Mouse (Mus musculus) Muller cell, postnatal 12 days (primary cell): ENCODE results near the gene Shisa4.
A peak's percentile ranks its signal among the peaks of the same experiment; 100 is the strongest.

Experiments
- DNase-seq: peaks from one replicate; pipeline ENCODE4 v3.0.0-alpha.2; 2015; ENCODE audit errors: inconsistent ontology term

Gene Shisa4

DNA sequence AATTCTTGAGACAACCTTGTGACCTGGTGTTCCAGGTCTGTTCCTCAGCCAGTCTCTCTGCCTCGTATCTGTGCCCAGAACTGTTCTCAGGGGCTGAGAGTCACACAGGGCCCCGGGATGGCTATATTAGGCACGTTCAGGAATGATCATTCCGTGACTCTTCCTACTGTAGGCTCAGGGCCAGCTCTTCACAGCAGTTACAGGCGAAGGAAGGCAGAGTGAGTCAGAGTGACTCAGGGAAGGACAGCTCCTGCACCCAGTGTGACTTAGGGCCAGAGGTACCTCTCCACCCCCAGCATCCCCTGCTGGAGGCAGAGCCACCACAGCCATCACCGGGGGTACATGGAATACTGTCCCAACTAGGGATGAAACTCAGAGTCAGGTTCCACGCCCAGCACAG, 8.0 kb downstream of the Shisa4 start:
- peak; percentile 75 for DNase-seq

DNA sequence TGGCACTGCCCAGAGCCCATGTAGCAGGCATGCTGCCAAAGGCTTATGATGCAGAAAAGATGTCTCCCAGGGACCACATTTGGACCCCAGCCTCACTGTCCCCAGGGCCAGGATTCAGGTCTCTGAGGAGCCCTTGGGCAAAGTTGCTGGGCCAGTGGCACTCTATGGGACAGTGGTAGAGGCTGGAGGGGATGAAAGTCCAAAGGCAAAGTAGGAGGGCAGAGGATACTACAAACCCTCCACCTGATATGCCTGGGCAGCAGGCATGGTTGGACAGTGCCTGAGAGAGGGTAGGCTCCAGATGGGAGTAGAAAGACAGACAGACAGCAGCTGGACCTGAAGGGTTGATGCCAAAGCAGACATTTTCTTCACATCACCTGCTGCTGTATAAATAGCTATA, 8.7 kb downstream of the Shisa4 start:
- DNase-seq, result no peak

DNA sequence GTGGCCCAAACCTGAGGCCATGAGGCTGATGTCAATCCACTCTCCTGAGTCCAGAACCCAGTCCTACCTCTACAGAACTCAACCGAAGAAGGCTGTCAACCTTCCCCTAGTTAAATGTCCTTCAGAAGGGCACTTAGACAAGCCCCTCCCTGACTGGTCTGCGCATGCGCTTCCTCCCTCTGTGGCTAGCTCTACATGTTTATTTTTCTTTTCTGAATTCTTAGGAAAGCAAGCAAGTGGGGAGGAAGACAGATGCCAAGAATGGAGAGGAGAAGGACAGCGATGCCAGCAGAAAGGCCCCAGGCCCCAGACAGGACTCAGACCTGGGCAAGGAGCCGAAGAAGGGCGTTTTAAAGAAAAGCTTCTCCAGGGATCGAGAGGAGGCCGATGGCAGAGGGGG, 11.6 kb downstream of the Shisa4 start:
- DNase-seq, result no peak

DNA sequence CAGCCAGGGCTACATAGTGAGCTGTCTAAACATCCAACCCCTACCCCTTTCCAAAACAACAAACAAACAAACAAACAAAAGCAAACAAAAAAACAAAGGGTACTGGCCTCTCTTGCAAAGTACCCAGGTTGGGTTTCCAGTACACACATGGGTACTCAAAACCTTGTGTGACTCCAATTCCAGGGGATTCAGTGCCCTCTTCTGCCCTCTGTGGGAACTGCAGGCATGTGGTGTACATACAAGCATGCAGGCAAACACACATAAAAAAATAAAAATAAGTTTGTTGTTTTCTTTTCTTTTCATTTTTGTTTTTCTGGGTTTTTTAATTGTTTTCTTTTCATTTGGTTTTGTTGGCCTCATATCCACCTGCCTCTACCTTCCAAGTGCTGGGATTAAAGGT, 12.9 kb downstream of the Shisa4 start:
- DNase-seq, result no peak

DNA sequence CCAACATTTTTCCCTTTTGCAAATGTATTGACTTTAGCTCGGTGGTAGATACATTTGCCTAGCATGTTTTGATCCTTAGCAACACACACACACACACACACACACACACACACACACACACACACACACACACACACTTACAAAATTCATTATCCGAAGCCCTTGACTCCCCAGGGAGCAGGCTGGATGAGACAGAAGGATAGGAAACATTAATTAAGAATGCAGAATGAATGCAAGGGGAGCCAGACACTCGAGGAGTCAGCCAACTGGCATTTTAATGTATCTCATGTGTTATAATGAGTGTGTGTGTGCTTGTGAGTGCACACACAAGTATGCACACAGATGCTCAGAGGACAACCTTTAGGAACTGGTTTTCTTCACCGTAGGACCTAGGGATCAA, 13.5 kb downstream of the Shisa4 start:
- DNase-seq, result no peak

DNA sequence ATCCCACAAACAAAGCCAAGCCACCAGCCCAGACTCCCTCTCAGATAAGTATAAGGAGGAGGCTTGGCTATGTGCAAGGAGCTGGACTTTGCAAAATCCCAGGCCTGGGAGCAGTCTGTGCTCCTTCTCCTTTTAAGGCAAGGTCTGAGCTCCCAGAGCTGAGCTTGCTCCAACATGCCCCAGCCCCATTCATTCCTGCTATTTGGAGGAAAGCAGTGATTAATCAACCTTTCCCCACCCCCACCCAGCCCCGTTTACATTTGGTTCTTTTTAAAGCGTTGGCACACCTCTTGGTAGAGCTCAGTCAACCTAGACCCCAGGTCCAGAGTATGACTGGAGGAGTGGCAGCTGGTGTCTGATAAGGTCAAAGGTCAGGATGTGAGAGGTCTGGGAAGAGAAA, 16.0 kb downstream of the Shisa4 start:
- no peak for DNase-seq

DNA sequence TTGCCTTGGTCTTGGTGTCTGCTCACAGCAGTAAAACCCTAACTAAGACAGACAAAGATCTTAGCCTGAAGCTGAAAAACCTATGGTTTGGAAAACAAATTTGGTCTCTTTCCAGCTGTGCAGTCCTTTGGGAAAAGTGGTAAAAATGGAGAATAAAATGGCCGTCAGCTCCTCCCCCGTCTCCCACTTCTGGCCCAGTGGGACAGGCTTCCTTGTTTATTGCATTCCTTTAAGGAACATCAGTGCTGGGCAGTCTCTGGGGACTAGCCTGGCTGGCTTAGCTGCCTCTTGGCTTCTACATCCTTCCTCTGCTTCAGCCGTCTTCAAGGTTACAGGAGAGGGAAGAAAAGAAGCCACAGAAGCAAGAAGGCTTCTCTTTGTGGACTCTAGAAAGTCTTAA, 23.1 kb downstream of the Shisa4 start:
- no peak for DNase-seq

DNA sequence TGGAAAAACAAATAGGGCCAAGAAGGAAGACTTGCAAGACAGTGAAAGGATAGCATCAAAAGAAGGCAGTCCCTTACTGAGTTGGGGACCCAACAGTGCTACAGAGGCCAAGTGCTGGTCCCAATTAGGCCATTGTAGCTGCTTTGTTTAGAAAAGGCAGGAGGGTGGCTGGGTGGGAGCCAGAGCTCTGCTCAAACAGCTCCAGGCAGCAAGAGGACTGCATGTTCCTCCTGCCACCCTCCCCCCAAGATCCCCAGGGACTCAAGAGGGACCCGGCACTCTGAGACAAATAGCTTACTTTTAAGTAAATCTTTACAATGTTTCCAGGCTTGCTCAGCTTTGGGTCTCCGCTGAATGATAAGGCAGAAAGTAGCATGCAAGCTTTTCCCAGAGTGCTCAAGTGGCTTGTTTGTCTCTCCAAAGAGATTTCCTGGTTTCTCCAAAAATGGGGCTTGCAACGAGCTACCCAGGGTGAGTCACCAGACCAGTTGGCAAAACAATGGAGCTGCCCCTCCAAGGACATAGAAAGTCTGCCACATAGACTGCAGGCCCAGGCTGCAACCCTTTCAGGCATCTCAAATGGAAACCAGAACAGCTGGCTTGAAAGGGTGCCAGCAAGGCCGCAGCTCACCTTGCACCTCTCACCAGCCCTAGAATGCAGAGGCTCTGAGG, 27.4 kb downstream of the Shisa4 start:
- peak; percentile 80 for DNase-seq

DNA sequence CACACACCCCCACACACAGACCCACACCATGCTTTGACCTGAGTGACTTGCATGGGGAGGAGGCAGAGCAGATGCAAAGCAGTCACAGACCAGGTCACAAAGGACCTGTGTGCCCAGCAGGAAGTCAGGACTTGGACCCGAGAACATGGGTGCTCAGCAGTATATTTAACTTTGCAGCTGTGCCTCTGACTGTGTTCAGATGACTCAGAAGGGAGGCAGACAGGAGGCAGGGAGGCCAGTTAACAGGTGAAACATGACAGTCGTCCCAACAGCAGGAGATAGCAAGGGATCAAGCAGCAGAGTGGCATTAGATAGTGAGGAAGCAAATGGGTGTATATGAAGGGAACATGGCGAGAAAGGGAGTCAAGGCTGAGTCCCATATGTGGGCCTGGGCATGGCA, 28.1 kb downstream of the Shisa4 start:
- no peak for DNase-seq

DNA sequence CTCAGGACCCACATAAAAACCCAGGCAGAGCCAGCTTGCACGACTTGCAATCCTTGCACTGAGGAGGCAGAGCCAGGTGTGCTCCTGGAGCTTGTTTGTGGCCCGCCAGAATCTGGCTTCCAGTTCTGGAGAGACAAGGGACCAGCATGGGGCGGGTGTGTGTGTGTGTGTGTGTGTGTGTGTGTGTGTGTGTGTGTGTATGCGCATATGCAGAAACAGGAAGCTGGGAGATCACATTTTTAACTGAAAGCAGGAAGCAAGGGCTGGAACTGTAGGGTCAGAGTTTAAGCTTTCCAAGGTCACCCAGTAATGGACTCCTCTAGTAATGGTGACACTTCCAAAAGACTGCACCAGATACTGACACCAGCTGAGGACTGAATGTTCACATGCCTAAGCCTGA, 31.0 kb downstream of the Shisa4 start:
- no peak for DNase-seq

DNA sequence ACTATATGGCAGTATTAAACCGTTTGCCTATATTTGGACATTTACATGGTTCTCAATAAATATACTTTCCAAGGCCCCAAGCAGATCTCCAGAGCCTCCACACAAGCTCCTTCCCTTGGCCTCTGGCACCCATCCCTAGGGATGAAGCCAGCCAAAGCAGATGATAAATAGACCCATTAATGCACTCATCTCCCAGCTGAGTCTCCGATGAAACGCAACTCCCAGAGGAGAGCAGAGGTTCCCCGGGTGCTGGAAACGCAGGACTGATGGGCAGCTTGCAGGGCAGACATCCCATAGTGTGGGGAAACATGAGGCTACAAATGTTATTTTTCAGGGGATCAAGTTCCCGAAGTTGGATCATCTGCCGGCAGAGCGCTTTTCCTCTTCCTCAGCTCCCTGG, 33.1 kb downstream of the Shisa4 start:
- no peak for DNase-seq

DNA sequence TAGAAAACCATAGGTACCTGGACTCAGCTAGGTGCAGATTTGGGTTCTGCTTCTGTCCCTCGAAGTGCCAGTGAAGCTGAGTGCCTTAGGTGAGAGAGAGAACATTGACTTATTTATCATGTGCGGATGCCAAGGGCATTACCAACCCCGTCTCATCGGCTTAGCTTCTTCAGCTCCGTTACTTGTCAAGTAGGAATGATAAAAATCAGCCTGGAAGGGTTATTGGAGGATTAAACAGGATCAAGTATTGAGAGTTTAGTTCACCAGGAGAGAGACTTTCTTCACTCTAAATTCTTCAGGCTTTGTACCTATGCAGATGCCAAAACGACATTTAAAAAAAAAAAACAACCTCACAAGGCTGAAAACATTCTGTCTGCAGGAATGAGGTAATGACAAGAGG, 44.5 kb downstream of the Shisa4 start:
- DNase-seq, result no peak

DNA sequence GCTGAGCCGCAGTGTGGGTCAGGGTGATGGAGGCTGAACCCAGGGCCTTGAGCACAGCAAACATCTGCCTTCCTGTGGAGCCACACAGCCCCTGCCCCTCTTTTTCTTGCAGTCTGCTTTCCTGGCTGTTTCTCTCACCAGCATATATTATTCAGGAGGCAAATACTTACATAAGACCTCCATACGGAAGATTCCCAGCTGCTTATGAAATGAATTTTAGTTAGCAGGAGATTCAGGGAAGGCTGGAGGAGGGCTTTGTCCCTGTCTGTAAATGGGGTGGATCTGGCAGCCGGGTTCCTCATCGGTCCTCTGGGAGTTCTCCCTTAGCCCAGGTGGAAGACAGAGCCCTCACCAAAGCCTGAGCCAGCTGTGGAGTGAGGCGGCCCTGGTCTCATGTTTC, 46.7 kb downstream of the Shisa4 start:
- DNase-seq, result no peak

DNA sequence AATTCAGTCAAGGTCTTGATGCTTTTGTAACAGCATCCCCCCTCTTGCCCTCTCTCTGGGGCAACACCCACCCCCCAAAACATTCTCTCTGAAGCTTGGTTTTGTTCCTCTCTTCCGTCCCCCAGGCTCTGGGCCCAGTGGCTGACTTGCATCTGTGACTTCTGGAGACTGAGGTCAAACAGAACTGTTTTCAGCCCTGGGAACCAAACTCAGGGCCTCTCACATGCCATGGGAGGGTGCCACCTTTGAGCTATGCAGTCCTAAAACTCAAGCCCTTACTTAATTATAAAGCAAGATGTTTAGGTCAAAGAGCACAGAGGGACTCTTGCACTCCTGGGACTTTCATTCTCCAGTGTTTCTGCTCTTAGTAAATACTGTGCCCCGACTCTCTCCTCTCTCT, 49.1 kb downstream of the Shisa4 start:
- DNase-seq, result no peak

DNA sequence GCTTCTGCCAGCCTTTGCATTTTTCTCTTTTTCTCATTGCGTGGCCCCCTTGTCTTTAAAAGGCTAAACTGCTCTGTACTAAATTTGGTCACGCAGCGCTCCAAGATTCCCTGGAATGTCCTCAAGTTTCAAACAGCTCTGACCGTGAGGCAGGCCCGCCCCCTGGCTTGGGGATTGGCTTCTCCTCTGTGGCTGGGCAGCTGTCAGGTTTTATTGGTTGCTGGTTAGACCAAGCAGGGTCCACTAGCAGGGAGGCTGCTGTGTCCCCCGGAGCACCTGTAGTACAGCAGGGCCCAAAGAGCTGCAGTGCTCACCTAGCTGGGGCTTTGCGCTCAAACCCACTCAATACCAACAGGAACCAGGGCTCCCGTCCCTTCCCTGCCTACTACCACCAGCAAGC, 50.5 kb downstream of the Shisa4 start, which contains the start of gene Lmod1:
Lmod1 (plus strand) TSS at position 237 of the 400 bp plus-strand sequence.
- peak; percentile 87 for DNase-seq

DNA sequence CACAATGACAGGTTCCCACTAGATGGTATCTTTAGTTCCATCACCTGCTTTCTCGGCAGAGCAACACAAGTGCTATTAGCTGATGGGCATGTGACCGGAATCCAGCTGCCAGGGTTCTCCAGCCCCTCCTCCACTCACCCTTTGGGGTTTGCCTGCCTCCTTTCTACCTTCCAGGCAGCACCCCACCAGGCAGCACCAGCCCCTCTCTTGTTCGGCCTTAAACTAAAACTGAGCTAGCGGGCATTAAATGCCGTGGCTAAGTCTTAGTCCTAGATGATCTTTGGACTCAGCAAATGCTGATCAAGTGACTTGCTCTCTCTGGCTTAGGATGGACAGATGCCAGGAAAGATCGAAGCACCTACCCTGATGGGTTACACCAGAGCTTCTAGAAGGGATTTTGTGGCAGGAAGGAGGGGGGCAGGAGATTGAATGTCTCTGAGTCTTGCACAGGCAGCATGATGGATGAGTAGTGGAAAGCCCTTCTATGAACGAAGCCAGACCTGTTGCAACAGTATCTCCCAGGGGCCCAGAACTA, 51.6 kb downstream of the Shisa4 start:
- no peak for DNase-seq
